Comparison of ENCODE assay signal across 19 mouse cellular contexts in the genomic region with DNA sequence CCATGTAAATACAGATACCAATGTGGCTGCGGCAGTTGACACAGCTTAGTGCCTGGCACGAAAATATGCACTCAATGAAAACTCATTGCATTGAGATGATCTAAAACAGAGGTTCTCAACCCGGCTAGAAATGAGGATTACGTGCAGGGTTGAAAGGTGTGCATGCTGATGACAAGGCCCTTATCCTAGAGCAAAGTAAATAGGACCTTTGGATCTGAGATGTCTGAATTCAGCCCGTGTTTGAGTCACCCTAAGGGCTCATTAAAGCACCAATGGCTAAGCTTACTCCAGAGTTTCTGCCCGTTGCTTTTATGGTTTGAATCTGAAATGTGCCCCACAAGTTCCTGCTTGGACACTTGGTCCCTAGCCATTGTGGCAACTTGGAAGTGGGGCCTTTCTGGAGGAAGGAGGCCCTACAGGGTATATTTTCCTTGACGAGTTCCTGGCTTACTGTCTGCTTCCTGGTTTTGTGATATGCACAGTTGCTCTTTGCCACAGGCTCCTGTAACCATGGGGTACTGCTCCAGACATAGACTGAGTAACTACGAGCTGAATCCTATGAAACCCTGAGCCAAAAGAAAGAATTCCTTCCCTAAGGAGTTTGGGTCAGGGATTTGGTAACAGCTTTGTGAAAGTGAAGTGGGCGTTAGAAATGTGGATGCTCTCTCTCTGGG.
"Had no signal": no experiment of that assay in that cellular context is flagged by ENCODE, and none has a peak within 500 bp of the region (broad histone marks: within the 10 kb centered on the region; RNA-seq: fewer than 3 reads in every experiment).

No protein-coding gene starts in this region.

- H3K27me3 ChIP-seq: limb, embryonic 12.5 days; limb, embryonic 15.5 days; liver, embryonic 15.5 days; midbrain, embryonic 12.5 days; neural tube, embryonic 13.5 days had no signal

- ATAC-seq: inflammation-experienced regulatory T-cells, adult 6 months; midbrain, embryonic 16.5 days had no signal

- H3K36me3 ChIP-seq: limb, embryonic 12.5 days; limb, embryonic 15.5 days; liver, embryonic 15.5 days; midbrain, embryonic 12.5 days; neural tube, embryonic 13.5 days had no signal

- H3K4me2 ChIP-seq: limb, embryonic 12.5 days; limb, embryonic 15.5 days; liver, embryonic 11.5 days; liver, embryonic 15.5 days; midbrain, embryonic 12.5 days; neural tube, embryonic 13.5 days had no signal

- DNase-seq: kidney, adult 2 months; kidney, postnatal 25 days; left cerebral cortex, postnatal 4 days; lung, adult 2 months; lung, postnatal 14 days; thymus, adult 2 months; thymus, postnatal 14 days; thymus, postnatal 4 days had no signal

- H3K9ac ChIP-seq: limb, embryonic 12.5 days; limb, embryonic 15.5 days; liver, embryonic 15.5 days; midbrain, embryonic 12.5 days; neural tube, embryonic 13.5 days had no signal

- H3K4me3 ChIP-seq: limb, embryonic 12.5 days; limb, embryonic 15.5 days; liver, embryonic 15.5 days; midbrain, embryonic 12.5 days; myocyte; neural tube, embryonic 13.5 days had no signal

- H3K9me3 ChIP-seq: limb, embryonic 12.5 days; limb, embryonic 15.5 days; liver, embryonic 15.5 days; midbrain, embryonic 12.5 days; neural tube, embryonic 13.5 days had no signal

- H3K27ac ChIP-seq: kidney, postnatal 0 days; limb, embryonic 12.5 days; limb, embryonic 15.5 days; liver, embryonic 15.5 days; macrophage; midbrain, embryonic 12.5 days; neural tube, embryonic 13.5 days had no signal

- H3K4me1 ChIP-seq: limb, embryonic 12.5 days; liver, embryonic 15.5 days; neural tube, embryonic 13.5 days had no signal
